Mouse (Mus musculus): ENCODE data around the gene Fam162a.
A peak's percentile ranks its signal among the peaks of the same experiment; 100 is the strongest.

GRCm38 (mm10) chr16:36089850-36090616 lies 18.6 kb upstream of the Fam162a start:
- TF ChIP-seq POLR2A (IDR thresholded peaks at IDR 0.05; ENCODE audit: insufficient read depth, low read length) (no peak), CTCF (IDR thresholded peaks at IDR 0.05; ENCODE audit: low read depth, low read length) (peak; percentile 34)

All from ES-Bruce4 (cell line).